Mouse (Mus musculus): ENCODE data around the gene Ptms. TPM values are rescaled to one million over a fixed set of nuclear protein-coding genes. Genes with fewer than 3 reads are reported as not detected.
"Not testable (repeated sequence)": the region's sequence is repeated elsewhere in the genome, so short reads cannot be mapped to it uniquely, and the experiment has no call there.

Ptms gene
- polyA plus RNA-seq, 1 experiment from 2014 or later, result 218 TPM

GRCm38 (mm10) chr6:124894113-124894512 lies 25.8 kb downstream of the Ptms start:
- H3K27me3 ChIP-seq (ENCODE audit: poor library complexity, severe bottlenecking); H3K36me3 ChIP-seq (replicated peaks); H3K9me3 ChIP-seq; H3K4me3 ChIP-seq; H3K27ac ChIP-seq; H3K4me1 ChIP-seq; DNase-seq (ENCODE audit: extremely low spot score, low spot score): not testable (repeated sequence)
- WGBS, result 91% methylated on average over 2 of the region's 2 CpGs

GRCm38 (mm10) chr6:124890997-124891396 lies 28.9 kb downstream of the Ptms start:
- Histone ChIP-seq H3K27me3 (ENCODE audit: poor library complexity, severe bottlenecking) (no peaks in the 10 kb centered on the region), H3K27ac (no peak overlapping the region), H3K9me3 (no peaks in the 10 kb centered on the region), H3K4me1 (no peaks in the 10 kb centered on the region), H3K36me3 (replicated peaks) (no peaks in the 10 kb centered on the region), H3K4me3 (no peak overlapping the region)
- WGBS, result 76% methylated on average over 6 of the region's 6 CpGs
- no peak for DNase-seq (ENCODE audit: extremely low spot score, low spot score)

- Histone ChIP-seq H3K27me3 (ENCODE audit: poor library complexity, severe bottlenecking) (no peaks in the 10 kb centered on the region), H3K27ac (no peak overlapping the region), H3K36me3 (replicated peaks) (no peaks in the 10 kb centered on the region), H3K9me3 (no peaks in the 10 kb centered on the region), H3K4me3 (no peak overlapping the region), H3K4me1 (no peaks in the 10 kb centered on the region)
- 94% methylated on average over 6 of the region's 6 CpGs for WGBS
- no peak for DNase-seq (ENCODE audit: extremely low spot score, low spot score)
These were observed 31.3 kb downstream of the Ptms start for GRCm38 (mm10) chr6:124888555-124889125.

- DNase-seq (ENCODE audit: extremely low spot score, low spot score), result no peak
- Histone ChIP-seq H3K27me3 (ENCODE audit: poor library complexity, severe bottlenecking) (no peaks in the 10 kb centered on the region), H3K9me3 (no peaks in the 10 kb centered on the region), H3K36me3 (replicated peaks) (no peaks in the 10 kb centered on the region), H3K4me1 (no peaks in the 10 kb centered on the region), H3K27ac (no peak within 1 kb of the TSS), H3K4me3 (no peak within 1 kb of the TSS)
- WGBS, result 92% methylated on average over 9 of the region's 9 CpGs
These were observed 31.9 kb downstream of the Ptms start, which contains the start of gene Cd4 for GRCm38 (mm10) chr6:124887986-124888385. Gene Cd4, minus strand, starts transcription at chr6:124888221.

DNA sequence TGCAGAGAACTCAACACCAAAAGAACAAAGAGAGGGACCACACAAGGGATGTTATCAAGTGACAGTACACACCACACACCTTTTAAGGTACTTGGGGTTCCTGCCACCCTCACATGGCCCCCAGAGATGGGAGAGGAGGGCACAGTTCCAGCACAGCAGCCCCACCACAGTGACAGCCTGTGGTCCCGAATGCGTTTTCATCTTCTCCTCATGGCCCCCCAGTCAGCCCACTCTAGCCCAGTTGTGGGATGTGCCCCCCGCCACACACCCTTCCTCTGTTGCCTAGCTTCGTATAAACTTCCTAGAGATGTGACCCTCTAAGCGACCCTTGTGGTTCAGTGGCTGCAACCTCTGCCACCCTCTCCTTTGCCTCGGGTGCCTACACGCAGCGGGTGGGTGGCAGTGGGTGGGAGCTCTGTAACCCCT lies 33.9 kb downstream of the Ptms start:
- Histone ChIP-seq H3K27me3 (ENCODE audit: poor library complexity, severe bottlenecking) (no peaks in the 10 kb centered on the region), H3K9me3 (no peaks in the 10 kb centered on the region), H3K4me3 (no peak overlapping the region), H3K4me1 (no peaks in the 10 kb centered on the region), H3K36me3 (replicated peaks) (no peaks in the 10 kb centered on the region), H3K27ac (no peak overlapping the region)
- WGBS, result 96% methylated on average over 8 of the region's 8 CpGs
- no peak for DNase-seq (ENCODE audit: extremely low spot score, low spot score)

DNA sequence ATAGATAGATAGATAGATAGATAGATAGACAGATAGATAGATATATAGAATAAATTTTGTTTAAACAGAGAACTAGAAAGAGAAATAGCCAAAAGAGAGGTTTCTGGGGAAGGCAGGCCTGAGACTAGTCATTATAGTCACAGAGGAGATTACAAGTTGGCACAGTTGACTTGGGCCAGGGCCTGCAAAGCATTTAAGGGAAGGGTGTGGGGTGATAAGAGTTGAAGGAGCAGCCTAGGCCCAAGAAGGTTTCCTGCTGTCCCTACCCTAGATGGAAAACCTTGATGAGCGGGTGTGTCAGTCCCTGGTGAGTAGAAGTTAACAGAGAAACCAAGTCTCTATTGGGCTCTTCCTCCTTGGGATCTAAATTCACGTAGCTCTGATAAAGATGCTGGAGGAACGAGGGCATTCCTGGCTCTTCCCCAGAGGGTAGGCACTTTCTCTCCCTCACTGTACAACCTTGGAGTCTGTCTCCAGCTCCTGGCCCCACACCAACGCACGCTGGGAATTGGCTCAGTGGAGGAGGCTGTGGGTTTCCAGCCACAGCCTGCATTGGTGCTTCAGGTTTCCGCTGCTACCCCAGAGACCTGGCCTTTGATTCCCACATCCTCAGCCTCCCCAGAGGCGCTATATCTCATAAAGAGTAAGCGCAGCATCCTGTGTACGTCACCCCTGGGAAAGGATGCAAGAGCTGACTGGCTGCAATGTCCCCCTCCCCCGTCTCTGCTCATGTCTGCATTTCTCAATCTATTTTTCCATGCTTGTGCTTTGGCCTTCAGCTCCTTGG lies 35.0 kb downstream of the Ptms start:
- no peaks in the 10 kb centered on the region for H3K4me1 ChIP-seq
- no peak for DNase-seq (ENCODE audit: extremely low spot score, low spot score)
- H3K27me3 ChIP-seq (ENCODE audit: poor library complexity, severe bottlenecking), result no peaks in the 10 kb centered on the region
- H3K4me3 ChIP-seq, result no peak overlapping the region
- WGBS, result 86% methylated on average over 10 of the region's 10 CpGs
- H3K36me3 ChIP-seq (replicated peaks), result no peaks in the 10 kb centered on the region
- H3K27ac ChIP-seq, result no peak overlapping the region
- H3K9me3 ChIP-seq, result no peaks in the 10 kb centered on the region

DNA sequence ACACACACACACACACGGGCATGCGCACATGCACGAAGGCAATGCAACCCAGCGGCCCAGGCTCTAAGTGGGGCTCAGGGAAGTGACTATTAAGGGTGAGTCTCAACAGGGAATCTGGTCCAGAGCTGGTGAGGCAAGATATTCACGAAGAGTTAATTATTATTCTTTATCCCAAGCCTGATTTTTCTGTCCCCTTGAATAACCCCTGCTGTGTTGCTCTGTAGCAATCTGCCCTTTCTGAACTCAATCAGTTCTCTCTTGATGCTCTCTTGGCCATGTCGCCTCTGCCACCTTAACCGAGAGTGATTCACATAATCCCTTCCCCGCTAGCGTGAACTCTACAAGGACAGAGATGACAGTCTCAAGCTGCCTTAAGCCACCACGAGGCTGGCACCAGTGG lies 36.6 kb downstream of the Ptms start:
- H3K36me3 ChIP-seq (replicated peaks), result no peaks in the 10 kb centered on the region
- WGBS, result 74% methylated on average over 10 of the region's 10 CpGs
- H3K27ac ChIP-seq, result no peak overlapping the region
- H3K4me1 ChIP-seq, result no peaks in the 10 kb centered on the region
- no peaks in the 10 kb centered on the region for H3K9me3 ChIP-seq
- H3K4me3 ChIP-seq, result no peak overlapping the region
- no peaks in the 10 kb centered on the region for H3K27me3 ChIP-seq (ENCODE audit: poor library complexity, severe bottlenecking)
- no peak for DNase-seq (ENCODE audit: extremely low spot score, low spot score)

- 97% methylated on average over 9 of the region's 9 CpGs for WGBS
- Histone ChIP-seq H3K4me1 (no peaks in the 10 kb centered on the region), H3K27ac (no peak overlapping the region), H3K4me3 (no peak overlapping the region), H3K36me3 (replicated peaks) (no peaks in the 10 kb centered on the region), H3K27me3 (ENCODE audit: poor library complexity, severe bottlenecking) (no peaks in the 10 kb centered on the region), H3K9me3 (no peaks in the 10 kb centered on the region)
- DNase-seq (ENCODE audit: extremely low spot score, low spot score), result no peak
These were observed 38.1 kb downstream of the Ptms start for GRCm38 (mm10) chr6:124881821-124882220.

GRCm38 (mm10) chr6:124879390-124879789 lies 40.5 kb downstream of the Ptms start:
- no peaks in the 10 kb centered on the region for H3K9me3 ChIP-seq
- 63% methylated on average over 6 of the region's 6 CpGs for WGBS
- no peak for DNase-seq (ENCODE audit: extremely low spot score, low spot score)

GRCm38 (mm10) chr6:124874348-124874747 lies 45.6 kb downstream of the Ptms start:
- Histone ChIP-seq H3K4me3 (no peak overlapping the region), H3K27ac (no peak overlapping the region), H3K27me3 (ENCODE audit: poor library complexity, severe bottlenecking) (no peaks in the 10 kb centered on the region), H3K36me3 (replicated peaks) (no peaks in the 10 kb centered on the region), H3K9me3 (no peaks in the 10 kb centered on the region), H3K4me1 (0 out of 2 replicates have a peak, but pooled peaks cover 2% of the 10 kb centered on the region)
- DNase-seq (ENCODE audit: extremely low spot score, low spot score), result no peak
- WGBS, result 55% methylated on average over 2 of the region's 3 CpGs

More at GRCm38 (mm10) chr6:124879390-124879789, 40.5 kb downstream of the Ptms start:
- Histone ChIP-seq H3K27me3 (ENCODE audit: poor library complexity, severe bottlenecking) (no peaks in the 10 kb centered on the region), H3K27ac (no peak overlapping the region), H3K36me3 (replicated peaks) (no peaks in the 10 kb centered on the region), H3K4me3 (no peak overlapping the region), H3K4me1 (0 out of 2 replicates have a peak, but pooled peaks cover 1% of the 10 kb centered on the region)

DNA sequence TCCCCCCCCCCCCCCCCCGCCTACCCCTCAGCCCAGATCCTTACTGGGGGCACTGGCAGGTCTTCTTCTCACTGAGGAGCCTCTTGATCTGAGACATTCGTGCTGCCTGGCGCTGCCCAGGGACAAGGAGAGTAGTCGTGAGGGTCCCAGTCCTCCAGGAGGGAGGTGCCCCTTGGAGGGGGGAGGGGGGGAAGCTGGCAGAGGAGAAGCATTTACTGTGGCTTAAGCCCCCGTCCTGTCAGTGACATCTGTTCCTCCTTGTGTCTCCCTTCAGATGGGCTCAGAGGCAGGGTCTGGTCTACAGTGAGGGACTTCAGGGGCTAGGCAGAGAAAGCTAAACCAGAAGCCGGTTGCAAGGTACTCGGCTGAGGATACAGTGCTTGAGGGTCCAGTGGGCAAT lies 53.3 kb downstream of the Ptms start:
- H3K36me3 ChIP-seq (replicated peaks), result no peaks in the 10 kb centered on the region
- no peak overlapping the region for H3K4me3 ChIP-seq
- H3K9me3 ChIP-seq, result no peaks in the 10 kb centered on the region
- H3K27ac ChIP-seq, result peak overlapping the region; percentile 40; the same call in 1 of the 2 replicates
- peaks cover 51% of the 10 kb centered on the region for H3K4me1 ChIP-seq
- 62% methylated on average over 6 of the region's 7 CpGs for WGBS
- peaks cover 49% of the 10 kb centered on the region for H3K27me3 ChIP-seq (ENCODE audit: poor library complexity, severe bottlenecking)
- DNase-seq (ENCODE audit: extremely low spot score, low spot score), result no peak

DNA sequence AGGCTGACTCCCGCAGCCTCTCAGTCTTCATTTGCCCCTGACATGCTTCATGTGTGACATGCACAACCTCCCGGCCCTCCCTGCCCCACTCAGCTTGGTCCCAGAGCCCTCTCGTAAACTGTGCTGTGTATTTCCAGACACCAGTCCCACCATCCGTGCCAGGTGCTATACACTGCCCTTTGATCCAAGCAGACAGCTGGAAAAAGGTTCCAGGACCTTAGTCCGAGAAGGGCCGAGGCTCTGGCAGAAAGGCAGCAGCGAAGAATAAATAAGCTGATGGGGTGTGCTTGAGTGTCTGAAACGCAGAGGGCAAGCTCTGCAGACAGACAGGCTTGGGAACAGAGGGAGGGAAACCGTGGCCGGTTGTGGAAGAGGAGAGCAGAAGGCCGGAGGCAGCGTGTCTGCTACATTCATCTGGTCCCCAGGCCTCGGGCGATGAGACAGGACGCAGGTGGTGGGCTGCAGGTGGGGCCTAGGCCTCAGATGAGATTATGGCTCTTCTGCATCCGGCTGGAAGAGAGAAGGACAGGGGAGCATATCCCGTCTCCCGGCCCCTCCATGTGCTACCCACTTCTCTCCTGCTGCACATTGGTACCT lies 54.0 kb downstream of the Ptms start:
- Histone ChIP-seq H3K27ac (peak overlapping the region; percentile 40; the same call in 1 of the 2 replicates), H3K27me3 (ENCODE audit: poor library complexity, severe bottlenecking) (peaks cover 56% of the 10 kb centered on the region), H3K4me3 (no peak overlapping the region), H3K36me3 (replicated peaks) (peaks cover 5% of the 10 kb centered on the region), H3K4me1 (peaks cover 58% of the 10 kb centered on the region), H3K9me3 (no peaks in the 10 kb centered on the region)
- DNase-seq (ENCODE audit: extremely low spot score, low spot score), result no peak
- 68% methylated on average over 18 of the region's 18 CpGs for WGBS

All from forebrain, embryonic 10.5 days (tissue).